Mouse (Mus musculus) G1E (cell line): ENCODE data around the gene Wwox.

Source experiments
- CTCF ChIP-seq: IDR thresholded peaks from 2 replicates; pipeline ENCODE4 v1.5.1; 2012; ENCODE audit warnings: low read depth, low read length, inconsistent platforms, mixed read lengths
- GATA1 ChIP-seq: IDR thresholded peaks from 2 replicates; pipeline ENCODE4 v1.6.1; 2012; ENCODE audit warnings: borderline replicate concordance, low read length, inconsistent platforms, mixed read lengths

DNA sequence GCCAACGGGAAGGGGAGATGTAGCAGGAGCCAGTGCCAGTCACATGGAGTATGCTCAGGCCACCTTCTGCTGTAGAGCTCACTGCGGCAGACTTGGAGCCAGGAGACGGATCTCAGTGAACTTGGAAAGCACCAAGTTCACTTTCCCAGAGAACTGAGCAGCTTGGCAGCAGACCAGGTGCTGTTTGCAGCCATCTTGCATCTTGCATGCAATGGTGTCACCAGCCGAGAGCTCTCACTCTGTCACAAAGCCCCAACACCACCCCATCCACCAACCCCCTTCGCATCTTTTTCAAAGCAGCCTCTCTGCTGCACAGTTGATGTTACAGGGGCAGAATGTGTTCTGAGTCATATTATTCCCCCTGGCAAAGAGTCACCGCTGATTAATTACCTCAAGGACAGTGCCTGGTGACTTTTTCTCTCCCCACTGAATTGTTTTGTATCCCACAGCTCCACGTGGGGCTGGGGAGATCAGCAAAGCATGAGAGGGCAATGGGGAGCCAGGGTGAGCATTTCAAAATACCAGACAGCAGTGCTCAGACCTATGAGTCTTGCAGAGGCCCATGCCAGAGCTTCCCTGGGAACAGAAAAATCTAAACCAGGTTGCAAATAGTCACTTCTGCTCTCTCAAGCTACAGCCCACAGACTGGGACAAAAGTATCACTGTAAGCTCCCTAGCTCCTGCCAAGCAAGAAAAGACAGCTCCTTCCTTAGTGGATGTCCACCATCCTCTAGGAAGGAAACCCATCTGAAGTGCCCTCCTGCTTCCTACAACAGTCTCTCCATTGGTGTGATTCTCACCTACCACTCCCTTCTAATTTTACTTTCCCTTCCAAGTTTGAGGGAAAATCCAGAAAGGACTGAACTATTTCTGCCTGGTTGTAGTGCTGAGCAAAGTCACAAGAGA is 642.1 kb downstream of the Wwox start:
- TF ChIP-seq CTCF, result no peak
- TF ChIP-seq GATA1, result no peak
